Mouse (Mus musculus) liver, postnatal 0 days (tissue): ENCODE results near the gene Ints11.

Experiments
- CTCF ChIP-seq: sonication (generic); IDR thresholded peaks from 2 replicates; pipeline ENCODE4 v1.5.1; 2016; ENCODE audit warnings: antibody characterized with exemption, low read depth
- EP300 ChIP-seq: IDR thresholded peaks from 2 replicates; pipeline ENCODE4 v1.6.1; 2016; ENCODE audit warnings: antibody characterized with exemption, low read depth, mild to moderate bottlenecking

DNA sequence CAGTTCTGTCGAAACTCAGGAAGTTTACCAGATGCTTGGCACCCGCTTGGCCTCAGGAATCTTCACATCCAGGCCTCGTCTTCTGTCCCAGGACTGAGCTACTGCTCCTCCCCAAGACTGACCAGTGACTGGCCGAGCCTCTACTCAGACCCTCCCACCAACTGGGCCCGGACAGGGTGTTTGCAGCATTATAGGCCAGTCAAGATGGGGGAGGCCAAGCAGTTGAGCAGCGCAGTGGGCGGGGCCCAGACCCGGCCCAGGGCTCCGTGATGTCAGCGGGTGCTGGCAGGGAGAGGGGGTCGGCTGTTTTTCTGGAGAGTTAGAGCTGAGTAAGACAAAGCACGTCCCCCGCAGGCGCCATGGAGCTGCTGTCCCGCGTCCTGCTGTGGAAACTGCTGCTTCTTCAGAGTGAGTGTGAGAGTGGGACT lies 29.8 kb upstream of the Ints11 start, which contains the start of gene Mxra8:
- no peak for TF ChIP-seq CTCF
- no peak for TF ChIP-seq EP300
